Mouse (Mus musculus) brain, embryonic 14.5 days (tissue): Measurements from ENCODE around the gene Nlrp6. TPM values are rescaled to one million over a fixed set of nuclear protein-coding genes. Genes with fewer than 3 reads are reported as not detected.

Experiments
- DNase-seq: peaks from one replicate; pipeline ENCODE4 v3.0.0-alpha.2; 2011; ENCODE audit warnings: low read depth
- CTCF ChIP-seq: fragments of 200-500 bp; IDR thresholded peaks from 2 replicates; pipeline ENCODE4 v1.5.1; 2012; ENCODE audit warnings: inconsistent platforms, mild to moderate bottlenecking, moderate library complexity, borderline replicate concordance; ENCODE audit not compliant: insufficient read depth, insufficient read length; ENCODE audit errors: extremely low read depth
- POLR2A ChIP-seq: fragments of 200-500 bp; IDR thresholded peaks from 2 replicates; pipeline ENCODE4 v1.6.1; 2012; ENCODE audit warnings: mild to moderate bottlenecking, inconsistent platforms, borderline replicate concordance; ENCODE audit not compliant: poor library complexity, insufficient read depth, insufficient read length, severe bottlenecking; ENCODE audit errors: extremely low read depth
- polyA plus RNA-seq: library from polyadenylated mRNA; depleted of rRNA; stranded (reverse); fragments of >200 nt; gene quantifications from 2 replicates; pipeline ENCODE4 v1.2.3, GENCODE M21; 2012

Nlrp6 gene
- polyA plus RNA-seq, 1 experiment: 0.21 TPM

- DNase-seq: no peak
- TF ChIP-seq POLR2A (no peak), CTCF (no peak)
Observed at GRCm38 (mm10) chr7:140897863-140898262, 22.8 kb upstream of the Nlrp6 start.

GRCm38 (mm10) chr7:140899121-140899520 lies 21.6 kb upstream of the Nlrp6 start:
- TF ChIP-seq POLR2A (no peak), CTCF (no peak)

GRCm38 (mm10) chr7:140900220-140900619 lies 20.5 kb upstream of the Nlrp6 start, which contains the start of gene Cox8b:
Gene Cox8b (minus strand): TSS chr7:140900446.
- TF ChIP-seq POLR2A (no peak), CTCF (no peak)
- DNase-seq: no peak

More at GRCm38 (mm10) chr7:140899121-140899520, 21.6 kb upstream of the Nlrp6 start:
- DNase-seq: no peak

GRCm38 (mm10) chr7:140902036-140902875 lies 18.4 kb upstream of the Nlrp6 start:
- no peak for DNase-seq

GRCm38 (mm10) chr7:140903212-140903611 lies 17.5 kb upstream of the Nlrp6 start:
- TF ChIP-seq CTCF (peak; percentile 92), POLR2A (no peak)
- DNase-seq: peak; percentile 57

More at GRCm38 (mm10) chr7:140902036-140902875, 18.4 kb upstream of the Nlrp6 start:
- no peak for TF ChIP-seq CTCF
- no peak for TF ChIP-seq POLR2A

GRCm38 (mm10) chr7:140905642-140906081 lies 15.0 kb upstream of the Nlrp6 start:
- DNase-seq: no peak
- TF ChIP-seq CTCF (no peak), POLR2A (no peak)

GRCm38 (mm10) chr7:140907131-140907530 lies 13.6 kb upstream of the Nlrp6 start:
- DNase-seq: no peak

GRCm38 (mm10) chr7:140907697-140908096 lies 13.0 kb upstream of the Nlrp6 start:
- TF ChIP-seq CTCF (no peak), POLR2A (no peak)
- DNase-seq: no peak

More at GRCm38 (mm10) chr7:140907131-140907530, 13.6 kb upstream of the Nlrp6 start:
- TF ChIP-seq CTCF: no peak
- TF ChIP-seq POLR2A: no peak

GRCm38 (mm10) chr7:140908181-140908580 lies 12.5 kb upstream of the Nlrp6 start:
- no peak for DNase-seq
- no peak for TF ChIP-seq CTCF
- TF ChIP-seq POLR2A: no peak

GRCm38 (mm10) chr7:140908634-140909107 lies 12.0 kb upstream of the Nlrp6 start:
- DNase-seq: peak; percentile 82

GRCm38 (mm10) chr7:140912293-140912692 lies 8.4 kb upstream of the Nlrp6 start:
- TF ChIP-seq POLR2A (no peak), CTCF (no peak)
- no peak for DNase-seq

More at GRCm38 (mm10) chr7:140908634-140909107, 12.0 kb upstream of the Nlrp6 start:
- TF ChIP-seq POLR2A (no peak), CTCF (peak; percentile 86)

- TF ChIP-seq CTCF: no peak
- no peak for TF ChIP-seq POLR2A
- DNase-seq: no peak
Observed at GRCm38 (mm10) chr7:140912846-140913482, 7.7 kb upstream of the Nlrp6 start.
